Mouse (Mus musculus): Measurements from ENCODE around the gene Tex14.

DNA sequence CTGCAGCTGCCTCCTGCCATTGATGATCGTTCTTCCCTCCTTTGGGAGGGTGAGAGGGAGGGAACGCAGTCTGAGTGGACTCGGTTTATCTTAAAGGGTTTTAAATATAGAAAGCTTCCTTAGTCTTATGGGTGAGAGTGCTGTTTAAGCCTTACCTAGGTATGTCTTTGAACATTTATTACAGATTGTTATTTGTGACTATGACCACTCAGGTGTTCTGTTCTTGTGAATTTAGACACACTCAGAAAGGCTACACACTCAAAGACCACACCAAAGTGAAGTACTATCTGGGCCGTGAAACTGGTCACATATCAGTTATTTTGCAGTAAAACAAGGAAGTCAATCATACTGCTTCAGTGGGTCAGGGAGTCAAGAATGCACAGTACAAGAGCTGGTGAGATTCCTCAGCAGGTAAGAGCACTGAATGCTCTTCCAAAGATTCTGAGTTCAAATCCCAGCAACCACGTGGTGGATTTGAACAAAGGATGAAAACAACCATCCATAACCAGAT is 38.6 kb downstream of the Tex14 start:
- no peak for TF ChIP-seq POLR2A (IDR thresholded peaks at IDR 0.05; ENCODE audit: extremely low read depth, insufficient read depth, low read length)
- TF ChIP-seq CTCF (IDR thresholded peaks at IDR 0.05; ENCODE audit: extremely low read depth, insufficient read depth, low read length): no peak

All from cortical plate, adult 2 months (tissue).